In genomic region chr10:70296531-70297366, GRCm38 (mm10) we compare ENCODE assay signal across 8 mouse cellular contexts. TPM values are rescaled to one million over a fixed set of nuclear protein-coding genes. Genes with fewer than 3 reads are reported as not detected.
DNase-seq lines count a peak whose midpoint lies in the region; ATAC-seq lines count a peak whose summit lies in the region.

No protein-coding gene starts in this region.

- H3K27me3 ChIP-seq in hindbrain, embryonic 10.5 days (ENCODE audit: insufficient read depth, poor library complexity, severe bottlenecking): peaks cover 4% of the 10 kb centered on the region; the same call in 1 of the 2 replicates
- no peaks in the 10 kb centered on the region for H3K27me3 ChIP-seq in lung, embryonic 15.5 days

- no peak overlapping the region for H3K9ac ChIP-seq in lung, embryonic 15.5 days

- no peak overlapping the region for H3K27ac ChIP-seq in hindbrain, embryonic 10.5 days
- H3K27ac ChIP-seq in lung, embryonic 15.5 days: no peak overlapping the region

- DNase-seq in MEL-GATA-1-ER (ENCODE audit: extremely low read depth, low read depth): peak; percentile 57
- peak; percentile 85 for DNase-seq in cerebellum, adult 8-10 months
- DNase-seq in frontal cortex, adult 2 months (ENCODE audit: extremely low spot score in 1 of 2, low spot score in 1 of 2): peak; percentile 46 to 94
- peak; percentile 79 for DNase-seq in hindbrain, embryonic 10.5 days (ENCODE audit: low spot score)
- peak; percentile 81 for DNase-seq in layer of hippocampus, adult 9-10 months (ENCODE audit: low spot score)
- DNase-seq in ovary, adult 18-20 months (ENCODE audit: low spot score): peak; percentile 60
- peak; percentile 81 for DNase-seq in thymus, postnatal 0 days (ENCODE audit: low spot score)

- WGBS in hindbrain, embryonic 10.5 days: 7% methylated on average over 20 of the region's 20 CpGs
- 5% methylated on average over 20 of the region's 20 CpGs for WGBS in lung, embryonic 15.5 days

- H3K4me3 ChIP-seq in hindbrain, embryonic 10.5 days: no peak overlapping the region; the same call in 1 of the 2 replicates
- H3K4me3 ChIP-seq in lung, embryonic 15.5 days: no peak overlapping the region

- H3K4me1 ChIP-seq in hindbrain, embryonic 10.5 days (replicated peaks): peaks cover 28% of the 10 kb centered on the region
- H3K4me1 ChIP-seq in lung, embryonic 15.5 days: peaks cover 9% of the 10 kb centered on the region

- H3K4me2 ChIP-seq in lung, embryonic 15.5 days: peak overlapping the region; percentile 39

- ATAC-seq in lung, embryonic 15.5 days (ENCODE audit: borderline replicate concordance, extremely low read depth, low FRiP score, low TSS enrichment): peak; percentile 51

- H3K9me3 ChIP-seq in hindbrain, embryonic 10.5 days: no peaks in the 10 kb centered on the region
- H3K9me3 ChIP-seq in lung, embryonic 15.5 days: no peaks in the 10 kb centered on the region

- no peaks in the 10 kb centered on the region for H3K36me3 ChIP-seq in hindbrain, embryonic 10.5 days
- H3K36me3 ChIP-seq in lung, embryonic 15.5 days: no peaks in the 10 kb centered on the region

RNA-seq across cellular contexts. Expression of gene Slc16a9, which starts 51.8 kb away (rescaled TPM):
- polyA plus RNA-seq in frontal cortex, adult 2 months (2012; rRNA removed): 2.2 and 2.8 TPM in 2 replicates
- polyA plus RNA-seq in hindbrain, embryonic 10.5 days (2016; fragmentation: Nextera tagmentation; extraction: Ambion mirVana): 0.40 and 0.58 TPM in 2 replicates
- 6.9 and 7.2 TPM in 2 replicates for polyA plus RNA-seq in lung, embryonic 15.5 days (2015; fragmentation: Nextera tagmentation; extraction: Ambion mirVana)
- polyA plus RNA-seq in thymus, postnatal 0 days (2015; fragmentation: Nextera tagmentation; extraction: Ambion mirVana): 0.35 and 0.55 TPM in 2 replicates
